Mouse (Mus musculus): ENCODE measurements around the gene 1700013F07Rik. TPM values are rescaled to one million over a fixed set of nuclear protein-coding genes. Genes with fewer than 3 reads are reported as not detected.
A peak's percentile ranks its signal among the peaks of the same experiment; 100 is the strongest.

1700013F07Rik gene
- polyA plus RNA-seq, 1 experiment: not detected

GRCm38 (mm10) chr3:108533114-108533885, 650 bp upstream of the 1700013F07Rik start:
- no peaks in the 10 kb centered on the region for H3K79me3 ChIP-seq (ENCODE audit: low read depth)
- H3K79me2 ChIP-seq (ENCODE audit: control insufficient read depth, insufficient read depth): no peaks in the 10 kb centered on the region
- TF ChIP-seq CTCF (IDR thresholded peaks at IDR 0.05; ENCODE audit: control insufficient read depth, insufficient read depth, insufficient read length) (no peak), CEBPB (IDR thresholded peaks at IDR 0.05; ENCODE audit: low read depth) (no peak), USF1 (IDR thresholded peaks at IDR 0.05; ENCODE audit: low read depth) (no peak), MAX (IDR thresholded peaks at IDR 0.05) (no peak), MYOG (IDR thresholded peaks at IDR 0.05; ENCODE audit: control insufficient read depth, extremely low read depth, insufficient read length) (no peak), MYOD1 (IDR thresholded peaks at IDR 0.05; ENCODE audit: control insufficient read depth, insufficient read length, low read depth) (no peak), FOSL1 (IDR thresholded peaks at IDR 0.05; ENCODE audit: insufficient read depth, low read length, poor library complexity, severe bottlenecking) (no peak)
- H3K36me3 ChIP-seq (ENCODE audit: control insufficient read depth, insufficient read depth): no peaks in the 10 kb centered on the region
- peaks cover 42% of the 10 kb centered on the region for H3K27me3 ChIP-seq (ENCODE audit: control insufficient read depth, insufficient read depth, insufficient read length)
- no peak overlapping the region for H3ac ChIP-seq (ENCODE audit: control insufficient read depth, insufficient read length, low read depth)
- no peak overlapping the region for H3K4me3 ChIP-seq (ENCODE audit: insufficient read depth, poor library complexity, severe bottlenecking)

- no peaks in the 10 kb centered on the region for H3K79me2 ChIP-seq (ENCODE audit: control insufficient read depth, insufficient read depth)
- no peak for TF ChIP-seq USF1 (IDR thresholded peaks at IDR 0.05; ENCODE audit: low read depth)
- TF ChIP-seq CEBPB (IDR thresholded peaks at IDR 0.05; ENCODE audit: low read depth): no peak
- TF ChIP-seq MYOD1 (IDR thresholded peaks at IDR 0.05; ENCODE audit: control insufficient read depth, insufficient read length, low read depth): no peak
- no peak for TF ChIP-seq CTCF (IDR thresholded peaks at IDR 0.05; ENCODE audit: control insufficient read depth, insufficient read depth, insufficient read length)
- H3K79me3 ChIP-seq (ENCODE audit: low read depth): no peaks in the 10 kb centered on the region
- H3K27me3 ChIP-seq (ENCODE audit: control insufficient read depth, insufficient read depth, insufficient read length): peaks cover 46% of the 10 kb centered on the region
- H3K4me3 ChIP-seq (ENCODE audit: insufficient read depth, poor library complexity, severe bottlenecking): no peak overlapping the region
- H3ac ChIP-seq (ENCODE audit: control insufficient read depth, insufficient read length, low read depth): no peak overlapping the region
- no peaks in the 10 kb centered on the region for H3K36me3 ChIP-seq (ENCODE audit: control insufficient read depth, insufficient read depth)
Observed at GRCm38 (mm10) chr3:108535896-108536516, 2.1 kb downstream of the 1700013F07Rik start.

- H3K27me3 ChIP-seq (ENCODE audit: control insufficient read depth, insufficient read depth, insufficient read length): peaks cover 43% of the 10 kb centered on the region
- H3K79me3 ChIP-seq (ENCODE audit: low read depth): no peaks in the 10 kb centered on the region
- no peak for TF ChIP-seq USF1 (IDR thresholded peaks at IDR 0.05; ENCODE audit: low read depth)
- TF ChIP-seq MAX (IDR thresholded peaks at IDR 0.05): no peak
- no peak for TF ChIP-seq CTCF (IDR thresholded peaks at IDR 0.05; ENCODE audit: control insufficient read depth, insufficient read depth, insufficient read length)
- TF ChIP-seq MYOG (IDR thresholded peaks at IDR 0.05; ENCODE audit: control insufficient read depth, extremely low read depth, insufficient read length): no peak
- TF ChIP-seq MYOD1 (IDR thresholded peaks at IDR 0.05; ENCODE audit: control insufficient read depth, insufficient read length, low read depth): no peak
- TF ChIP-seq FOSL1 (IDR thresholded peaks at IDR 0.05; ENCODE audit: insufficient read depth, low read length, poor library complexity, severe bottlenecking): no peak
- no peak for TF ChIP-seq CEBPB (IDR thresholded peaks at IDR 0.05; ENCODE audit: low read depth)
- H3K4me3 ChIP-seq (ENCODE audit: insufficient read depth, poor library complexity, severe bottlenecking): no peak within 1 kb of the TSS
- no peak within 1 kb of the TSS for H3ac ChIP-seq (ENCODE audit: control insufficient read depth, insufficient read length, low read depth)
- H3K79me2 ChIP-seq (ENCODE audit: control insufficient read depth, insufficient read depth): no peaks in the 10 kb centered on the region
- no peaks in the 10 kb centered on the region for H3K36me3 ChIP-seq (ENCODE audit: control insufficient read depth, insufficient read depth)
Observed at GRCm38 (mm10) chr3:108536517-108537260, 2.7 kb downstream of the 1700013F07Rik start, which contains the start of gene 5330417C22Rik. 5330417C22Rik (minus strand) TSS chr3:108536536.

- no peaks in the 10 kb centered on the region for H3K79me2 ChIP-seq (ENCODE audit: control insufficient read depth, insufficient read depth)
- no peak overlapping the region for H3ac ChIP-seq (ENCODE audit: control insufficient read depth, insufficient read length, low read depth)
- H3K36me3 ChIP-seq (ENCODE audit: control insufficient read depth, insufficient read depth): no peaks in the 10 kb centered on the region
- H3K27me3 ChIP-seq (ENCODE audit: control insufficient read depth, insufficient read depth, insufficient read length): peaks cover 41% of the 10 kb centered on the region
- TF ChIP-seq USF1 (IDR thresholded peaks at IDR 0.05; ENCODE audit: low read depth) (no peak), CEBPB (IDR thresholded peaks at IDR 0.05; ENCODE audit: low read depth) (no peak), FOSL1 (IDR thresholded peaks at IDR 0.05; ENCODE audit: insufficient read depth, low read length, poor library complexity, severe bottlenecking) (no peak), MAX (IDR thresholded peaks at IDR 0.05) (peak; percentile 58), MYOD1 (IDR thresholded peaks at IDR 0.05; ENCODE audit: control insufficient read depth, insufficient read length, low read depth) (no peak), CTCF (IDR thresholded peaks at IDR 0.05; ENCODE audit: control insufficient read depth, insufficient read depth, insufficient read length) (peak; percentile 54), MYOG (IDR thresholded peaks at IDR 0.05; ENCODE audit: control insufficient read depth, extremely low read depth, insufficient read length) (no peak)
- no peaks in the 10 kb centered on the region for H3K79me3 ChIP-seq (ENCODE audit: low read depth)
- H3K4me3 ChIP-seq (ENCODE audit: insufficient read depth, poor library complexity, severe bottlenecking): no peak overlapping the region
Observed at GRCm38 (mm10) chr3:108537303-108537702, 3.4 kb downstream of the 1700013F07Rik start.

GRCm38 (mm10) chr3:108542299-108542698, 8.3 kb downstream of the 1700013F07Rik start:
- H3K27me3 ChIP-seq (ENCODE audit: control insufficient read depth, insufficient read depth, insufficient read length): peaks cover 22% of the 10 kb centered on the region
- no peaks in the 10 kb centered on the region for H3K36me3 ChIP-seq (ENCODE audit: control insufficient read depth, insufficient read depth)
- no peak overlapping the region for H3K4me3 ChIP-seq (ENCODE audit: insufficient read depth, poor library complexity, severe bottlenecking)
- no peaks in the 10 kb centered on the region for H3K79me3 ChIP-seq (ENCODE audit: low read depth)
- H3ac ChIP-seq (ENCODE audit: control insufficient read depth, insufficient read length, low read depth): no peak overlapping the region
- no peaks in the 10 kb centered on the region for H3K79me2 ChIP-seq (ENCODE audit: control insufficient read depth, insufficient read depth)
- TF ChIP-seq FOSL1 (IDR thresholded peaks at IDR 0.05; ENCODE audit: insufficient read depth, low read length, poor library complexity, severe bottlenecking) (no peak), CTCF (IDR thresholded peaks at IDR 0.05; ENCODE audit: control insufficient read depth, insufficient read depth, insufficient read length) (no peak), CEBPB (IDR thresholded peaks at IDR 0.05; ENCODE audit: low read depth) (peak; percentile 53)
